Mouse (Mus musculus): Measurements from ENCODE around the gene Rasgef1b. TPM values are rescaled to one million over a fixed set of nuclear protein-coding genes. Genes with fewer than 3 reads are reported as not detected.

The Rasgef1b gene
- polyA plus RNA-seq, 1 experiment from 2014 or later, result 75.6 TPM

GRCm38 (mm10) chr5:99495354-99496156, 233.3 kb downstream of the Rasgef1b start:
- Histone ChIP-seq H3K27ac (replicated peaks; ENCODE audit: low read depth, low read length) (no peak overlapping the region), H3K4me3 (replicated peaks; ENCODE audit: low read depth, low read length) (no peak overlapping the region), H3K4me1 (ENCODE audit: control insufficient read depth, insufficient read depth, low read length) (peaks cover 18% of the 10 kb centered on the region), H3K4me2 (ENCODE audit: low read length) (no peak overlapping the region), H3K9ac (replicated peaks; ENCODE audit: low read length) (0 out of 2 replicates have a peak overlapping the region, but pooled peaks have one; percentile 23), H3K36me3 (ENCODE audit: control insufficient read depth, insufficient read depth, low read length) (no peaks in the 10 kb centered on the region), H3K9me3 (ENCODE audit: control insufficient read depth, low read length) (no peaks in the 10 kb centered on the region), H3K27me3 (ENCODE audit: control insufficient read depth, insufficient read depth, low read length) (no peaks in the 10 kb centered on the region)
- no peak; the same call in 1 of the 2 replicates for ATAC-seq (ENCODE audit: low FRiP score, low TSS enrichment)
- DNase-seq, result no peak
- 77% methylated on average over 10 of the region's 10 CpGs for WGBS

- ATAC-seq (ENCODE audit: low FRiP score, low TSS enrichment) (no peak), DNase-seq (peak; percentile 46)
- Histone ChIP-seq H3K27me3 (ENCODE audit: control insufficient read depth, insufficient read depth, low read length) (no peaks in the 10 kb centered on the region), H3K9me3 (ENCODE audit: control insufficient read depth, low read length) (no peaks in the 10 kb centered on the region), H3K27ac (replicated peaks; ENCODE audit: low read depth, low read length) (no peak overlapping the region), H3K4me1 (ENCODE audit: control insufficient read depth, insufficient read depth, low read length) (peaks cover 18% of the 10 kb centered on the region), H3K9ac (replicated peaks; ENCODE audit: low read length) (no peak overlapping the region), H3K4me3 (replicated peaks; ENCODE audit: low read depth, low read length) (no peak overlapping the region), H3K4me2 (ENCODE audit: low read length) (no peak overlapping the region), H3K36me3 (ENCODE audit: control insufficient read depth, insufficient read depth, low read length) (no peaks in the 10 kb centered on the region)
- WGBS, result 26% methylated on average over 9 of the region's 9 CpGs
These were observed 235.0 kb downstream of the Rasgef1b start for GRCm38 (mm10) chr5:99493861-99494260.

GRCm38 (mm10) chr5:99493017-99493416, 235.8 kb downstream of the Rasgef1b start:
- H3K27me3 ChIP-seq (ENCODE audit: control insufficient read depth, insufficient read depth, low read length), result no peaks in the 10 kb centered on the region
- H3K27ac ChIP-seq (replicated peaks; ENCODE audit: low read depth, low read length), result no peak overlapping the region
- peaks cover 18% of the 10 kb centered on the region for H3K4me1 ChIP-seq (ENCODE audit: control insufficient read depth, insufficient read depth, low read length)
- no peak overlapping the region for H3K4me2 ChIP-seq (ENCODE audit: low read length)
- ATAC-seq (ENCODE audit: low FRiP score, low TSS enrichment) (no peak), DNase-seq (no peak)
- no peak overlapping the region for H3K4me3 ChIP-seq (replicated peaks; ENCODE audit: low read depth, low read length)
- H3K36me3 ChIP-seq (ENCODE audit: control insufficient read depth, insufficient read depth, low read length), result no peaks in the 10 kb centered on the region
- no peaks in the 10 kb centered on the region for H3K9me3 ChIP-seq (ENCODE audit: control insufficient read depth, low read length)
- 83% methylated on average over 3 of the region's 3 CpGs for WGBS
- no peak overlapping the region for H3K9ac ChIP-seq (replicated peaks; ENCODE audit: low read length)

- no peak overlapping the region for H3K4me2 ChIP-seq (ENCODE audit: low read length)
- peaks cover 5% of the 10 kb centered on the region; the same call in 1 of the 2 replicates for H3K27me3 ChIP-seq (ENCODE audit: control insufficient read depth, insufficient read depth, low read length)
- ATAC-seq (ENCODE audit: low FRiP score, low TSS enrichment) (no peak), DNase-seq (no peak)
- WGBS, result 86% methylated on average over 6 of the region's 6 CpGs
- H3K4me3 ChIP-seq (replicated peaks; ENCODE audit: low read depth, low read length), result no peak overlapping the region
- no peaks in the 10 kb centered on the region for H3K4me1 ChIP-seq (ENCODE audit: control insufficient read depth, insufficient read depth, low read length)
- no peak overlapping the region for H3K9ac ChIP-seq (replicated peaks; ENCODE audit: low read length)
- H3K27ac ChIP-seq (replicated peaks; ENCODE audit: low read depth, low read length), result no peak overlapping the region
- no peaks in the 10 kb centered on the region for H3K36me3 ChIP-seq (ENCODE audit: control insufficient read depth, insufficient read depth, low read length)
- no peaks in the 10 kb centered on the region for H3K9me3 ChIP-seq (ENCODE audit: control insufficient read depth, low read length)
These were observed 240.2 kb downstream of the Rasgef1b start for GRCm38 (mm10) chr5:99488479-99489158.

GRCm38 (mm10) chr5:99487009-99487858, 241.6 kb downstream of the Rasgef1b start:
- WGBS, result 65% methylated on average over 5 of the region's 5 CpGs
- no peak overlapping the region for H3K9ac ChIP-seq (replicated peaks; ENCODE audit: low read length)
- H3K36me3 ChIP-seq (ENCODE audit: control insufficient read depth, insufficient read depth, low read length), result no peaks in the 10 kb centered on the region
- no peak for ATAC-seq (ENCODE audit: low FRiP score, low TSS enrichment)
- no peak for DNase-seq
- H3K27ac ChIP-seq (replicated peaks; ENCODE audit: low read depth, low read length), result no peak overlapping the region
- H3K4me3 ChIP-seq (replicated peaks; ENCODE audit: low read depth, low read length), result no peak overlapping the region
- H3K4me1 ChIP-seq (ENCODE audit: control insufficient read depth, insufficient read depth, low read length), result no peaks in the 10 kb centered on the region
- no peak overlapping the region for H3K4me2 ChIP-seq (ENCODE audit: low read length)
- H3K27me3 ChIP-seq (ENCODE audit: control insufficient read depth, insufficient read depth, low read length), result peaks cover 5% of the 10 kb centered on the region; the same call in 1 of the 2 replicates
- H3K9me3 ChIP-seq (ENCODE audit: control insufficient read depth, low read length), result no peaks in the 10 kb centered on the region

- Histone ChIP-seq H3K9ac (replicated peaks; ENCODE audit: low read length) (no peak overlapping the region), H3K27me3 (ENCODE audit: control insufficient read depth, insufficient read depth, low read length) (peaks cover 5% of the 10 kb centered on the region; the same call in 1 of the 2 replicates), H3K4me1 (ENCODE audit: control insufficient read depth, insufficient read depth, low read length) (peaks cover 18% of the 10 kb centered on the region), H3K27ac (replicated peaks; ENCODE audit: low read depth, low read length) (no peak overlapping the region), H3K4me3 (replicated peaks; ENCODE audit: low read depth, low read length) (no peak overlapping the region), H3K4me2 (ENCODE audit: low read length) (no peak overlapping the region), H3K36me3 (ENCODE audit: control insufficient read depth, insufficient read depth, low read length) (no peaks in the 10 kb centered on the region), H3K9me3 (ENCODE audit: control insufficient read depth, low read length) (no peaks in the 10 kb centered on the region)
- DNase-seq, result no peak
- no peak for ATAC-seq (ENCODE audit: low FRiP score, low TSS enrichment)
- WGBS, result 90% methylated on average over 5 of the region's 5 CpGs
These were observed 245.7 kb downstream of the Rasgef1b start for GRCm38 (mm10) chr5:99483162-99483561.

- Histone ChIP-seq H3K4me3 (replicated peaks; ENCODE audit: low read depth, low read length) (no peak overlapping the region), H3K27ac (replicated peaks; ENCODE audit: low read depth, low read length) (no peak overlapping the region), H3K4me1 (ENCODE audit: control insufficient read depth, insufficient read depth, low read length) (peaks cover 23% of the 10 kb centered on the region), H3K36me3 (ENCODE audit: control insufficient read depth, insufficient read depth, low read length) (no peaks in the 10 kb centered on the region), H3K9me3 (ENCODE audit: control insufficient read depth, low read length) (no peaks in the 10 kb centered on the region), H3K27me3 (ENCODE audit: control insufficient read depth, insufficient read depth, low read length) (peaks cover 5% of the 10 kb centered on the region; the same call in 1 of the 2 replicates), H3K9ac (replicated peaks; ENCODE audit: low read length) (no peak overlapping the region), H3K4me2 (ENCODE audit: low read length) (no peak overlapping the region)
- ATAC-seq (ENCODE audit: low FRiP score, low TSS enrichment) (no peak), DNase-seq (no peak)
- WGBS, result 92% methylated on average over 6 of the region's 6 CpGs
These were observed 246.3 kb downstream of the Rasgef1b start for GRCm38 (mm10) chr5:99482524-99482923.

GRCm38 (mm10) chr5:99482016-99482415, 246.8 kb downstream of the Rasgef1b start:
- Histone ChIP-seq H3K4me1 (ENCODE audit: control insufficient read depth, insufficient read depth, low read length) (peaks cover 23% of the 10 kb centered on the region), H3K27me3 (ENCODE audit: control insufficient read depth, insufficient read depth, low read length) (peaks cover 5% of the 10 kb centered on the region; the same call in 1 of the 2 replicates), H3K27ac (replicated peaks; ENCODE audit: low read depth, low read length) (no peak overlapping the region), H3K4me2 (ENCODE audit: low read length) (no peak overlapping the region), H3K4me3 (replicated peaks; ENCODE audit: low read depth, low read length) (no peak overlapping the region), H3K36me3 (ENCODE audit: control insufficient read depth, insufficient read depth, low read length) (no peaks in the 10 kb centered on the region), H3K9me3 (ENCODE audit: control insufficient read depth, low read length) (no peaks in the 10 kb centered on the region), H3K9ac (replicated peaks; ENCODE audit: low read length) (no peak overlapping the region)
- DNase-seq (no peak), ATAC-seq (ENCODE audit: low FRiP score, low TSS enrichment) (no peak)
- WGBS, result 93% methylated on average over 7 of the region's 7 CpGs

All from midbrain, embryonic 14.5 days (tissue).